Mouse (Mus musculus): ENCODE results near the gene Nkiras2. TPM values are rescaled to one million over a fixed set of nuclear protein-coding genes. Genes with fewer than 3 reads are reported as not detected.
A peak's percentile ranks its signal among the peaks of the same experiment; 100 is the strongest.

Nkiras2 gene
- polyA plus RNA-seq, 1 experiment from 2014 or later = 67.4 TPM

GRCm38 (mm10) chr11:100622714-100623113, 3.7 kb downstream of the Nkiras2 start:
- H3K9me3 ChIP-seq = no peaks in the 10 kb centered on the region
- under 1% methylated on average over 24 of the region's 24 CpGs for WGBS
- H3K27ac ChIP-seq = peak overlapping the region; percentile 92
- H3K27me3 ChIP-seq (ENCODE audit: insufficient read depth, poor library complexity, severe bottlenecking) = no peaks in the 10 kb centered on the region
- peaks cover 41% of the 10 kb centered on the region for H3K4me1 ChIP-seq
- H3K36me3 ChIP-seq = peaks cover 25% of the 10 kb centered on the region
- peak overlapping the region; percentile 82 for H3K4me3 ChIP-seq
- peak; percentile 98 for DNase-seq (ENCODE audit: low spot score)

GRCm38 (mm10) chr11:100623867-100624266, 4.8 kb downstream of the Nkiras2 start:
- Histone ChIP-seq H3K4me3 (peak overlapping the region; percentile 82), H3K36me3 (peaks cover 25% of the 10 kb centered on the region), H3K27ac (peak overlapping the region; percentile 2; the same call in 1 of the 2 replicates), H3K27me3 (ENCODE audit: insufficient read depth, poor library complexity, severe bottlenecking) (peaks cover 5% of the 10 kb centered on the region; the same call in 1 of the 2 replicates), H3K4me1 (peaks cover 36% of the 10 kb centered on the region), H3K9me3 (no peaks in the 10 kb centered on the region)
- 53% methylated on average over 5 of the region's 5 CpGs for WGBS
- no peak for DNase-seq (ENCODE audit: low spot score)

- H3K4me3 ChIP-seq = no peak overlapping the region
- peaks cover 31% of the 10 kb centered on the region for H3K4me1 ChIP-seq
- DNase-seq (ENCODE audit: low spot score) = no peak
- no peak overlapping the region for H3K27ac ChIP-seq
- H3K9me3 ChIP-seq = no peaks in the 10 kb centered on the region
- WGBS = 89% methylated on average over 23 of the region's 23 CpGs
- peaks cover 25% of the 10 kb centered on the region for H3K36me3 ChIP-seq
- H3K27me3 ChIP-seq (ENCODE audit: insufficient read depth, poor library complexity, severe bottlenecking) = peaks cover 23% of the 10 kb centered on the region; the same call in 1 of the 2 replicates
Observed at GRCm38 (mm10) chr11:100625754-100626700, 7.0 kb downstream of the Nkiras2 start.

GRCm38 (mm10) chr11:100626701-100627195, 7.7 kb downstream of the Nkiras2 start:
- H3K27ac ChIP-seq = no peak overlapping the region
- H3K4me3 ChIP-seq = no peak overlapping the region
- H3K4me1 ChIP-seq = peaks cover 31% of the 10 kb centered on the region
- peak; percentile 87 for DNase-seq (ENCODE audit: low spot score)
- 18% methylated on average over 9 of the region's 9 CpGs for WGBS
- H3K27me3 ChIP-seq (ENCODE audit: insufficient read depth, poor library complexity, severe bottlenecking) = peaks cover 23% of the 10 kb centered on the region; the same call in 1 of the 2 replicates
- peaks cover 25% of the 10 kb centered on the region for H3K36me3 ChIP-seq
- H3K9me3 ChIP-seq = no peaks in the 10 kb centered on the region

GRCm38 (mm10) chr11:100628056-100628455, 9.0 kb downstream of the Nkiras2 start:
- 85% methylated on average over 5 of the region's 5 CpGs for WGBS
- DNase-seq (ENCODE audit: low spot score) = no peak
- Histone ChIP-seq H3K36me3 (peaks cover 25% of the 10 kb centered on the region), H3K4me1 (peaks cover 26% of the 10 kb centered on the region), H3K4me3 (no peak overlapping the region), H3K27ac (no peak overlapping the region), H3K27me3 (ENCODE audit: insufficient read depth, poor library complexity, severe bottlenecking) (peaks cover 32% of the 10 kb centered on the region; the same call in 1 of the 2 replicates), H3K9me3 (no peaks in the 10 kb centered on the region)

GRCm38 (mm10) chr11:100628862-100629352, 9.9 kb downstream of the Nkiras2 start:
- H3K9me3 ChIP-seq = no peaks in the 10 kb centered on the region
- H3K4me3 ChIP-seq = no peak overlapping the region
- H3K27me3 ChIP-seq (ENCODE audit: insufficient read depth, poor library complexity, severe bottlenecking) = peaks cover 40% of the 10 kb centered on the region; the same call in 1 of the 2 replicates
- 63% methylated on average over 13 of the region's 13 CpGs for WGBS
- no peak overlapping the region for H3K27ac ChIP-seq
- DNase-seq (ENCODE audit: low spot score) = peak; percentile 71
- H3K4me1 ChIP-seq = peaks cover 20% of the 10 kb centered on the region
- H3K36me3 ChIP-seq = peaks cover 25% of the 10 kb centered on the region

DNA sequence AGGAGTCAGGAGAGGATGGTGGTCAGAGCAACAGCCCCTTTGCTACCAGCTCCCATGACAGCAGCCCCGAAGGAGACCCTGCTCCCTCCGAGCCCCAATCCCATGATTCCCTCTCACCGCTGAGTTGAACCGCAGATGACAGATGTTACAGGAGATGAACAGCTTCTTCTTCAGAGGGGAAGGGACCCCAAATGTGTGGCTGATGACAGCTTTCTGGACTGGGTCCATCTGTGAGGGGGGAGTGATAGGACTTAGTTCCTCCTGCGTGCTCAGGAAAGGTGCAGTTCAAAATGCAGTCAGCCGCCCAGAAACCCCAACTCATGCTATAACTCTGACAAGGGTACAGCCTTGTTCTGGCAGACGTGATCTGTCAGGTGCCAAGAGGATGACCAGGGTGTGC, 15.5 kb downstream of the Nkiras2 start:
- H3K27ac ChIP-seq = no peak overlapping the region
- H3K4me1 ChIP-seq = no peaks in the 10 kb centered on the region
- H3K9me3 ChIP-seq = no peaks in the 10 kb centered on the region
- H3K36me3 ChIP-seq = no peaks in the 10 kb centered on the region
- WGBS = 67% methylated on average over 7 of the region's 7 CpGs
- peaks cover 60% of the 10 kb centered on the region for H3K27me3 ChIP-seq (ENCODE audit: insufficient read depth, poor library complexity, severe bottlenecking)
- H3K4me3 ChIP-seq = no peak overlapping the region
- no peak for DNase-seq (ENCODE audit: low spot score)

DNA sequence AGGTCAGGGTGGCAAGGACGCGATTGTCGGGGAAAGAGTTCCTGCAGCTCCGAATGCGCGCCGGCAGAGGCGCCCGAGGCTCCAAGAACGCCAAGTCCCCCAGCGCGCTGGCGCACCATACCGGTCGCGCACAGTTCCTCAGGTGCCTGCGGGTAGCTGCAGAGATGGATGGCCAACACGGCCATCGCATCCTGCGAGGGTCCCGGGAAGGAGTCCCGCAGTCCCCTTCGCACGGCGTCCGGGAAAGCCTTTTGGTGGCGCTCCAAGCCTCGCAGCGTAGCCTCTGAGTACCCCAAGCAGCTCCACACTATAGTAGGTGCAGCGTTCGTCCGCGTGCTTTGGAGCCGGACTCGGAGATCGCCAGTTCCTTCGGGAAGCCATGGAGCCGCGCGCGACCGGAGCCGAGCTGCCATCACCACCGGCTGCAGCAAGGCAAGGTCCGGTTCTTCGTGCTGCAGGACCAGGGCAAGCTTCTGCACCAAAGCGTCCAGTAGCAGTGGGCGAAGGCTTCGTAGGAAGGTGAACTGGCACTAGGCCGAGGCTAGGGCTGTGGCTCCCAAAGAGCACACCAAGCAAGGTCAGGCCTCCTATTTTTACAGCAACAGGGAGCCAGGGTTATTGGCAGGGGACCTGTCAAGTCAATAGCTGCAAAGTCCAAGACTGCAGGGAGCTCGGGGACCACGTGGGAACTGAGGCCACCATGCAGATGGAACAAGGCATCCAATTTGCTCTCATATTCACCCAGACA, 21.3 kb downstream of the Nkiras2 start:
- H3K4me1 ChIP-seq = peaks cover 10% of the 10 kb centered on the region
- DNase-seq (ENCODE audit: low spot score) = no peak
- H3K27me3 ChIP-seq (ENCODE audit: insufficient read depth, poor library complexity, severe bottlenecking) = peaks cover 79% of the 10 kb centered on the region
- peak overlapping the region; percentile 58 for H3K4me3 ChIP-seq
- no peaks in the 10 kb centered on the region for H3K36me3 ChIP-seq
- 8% methylated on average over 52 of the region's 52 CpGs for WGBS
- no peaks in the 10 kb centered on the region for H3K9me3 ChIP-seq
- H3K27ac ChIP-seq = peak overlapping the region; percentile 73; the same call in 1 of the 2 replicates

- Histone ChIP-seq H3K9me3 (no peaks in the 10 kb centered on the region), H3K4me1 (peaks cover 10% of the 10 kb centered on the region), H3K27ac (no peak overlapping the region), H3K36me3 (no peaks in the 10 kb centered on the region), H3K4me3 (no peak overlapping the region), H3K27me3 (ENCODE audit: insufficient read depth, poor library complexity, severe bottlenecking) (peaks cover 74% of the 10 kb centered on the region)
- WGBS = 72% methylated on average over 15 of the region's 15 CpGs
- no peak for DNase-seq (ENCODE audit: low spot score)
Observed at GRCm38 (mm10) chr11:100643612-100644575, 24.9 kb downstream of the Nkiras2 start.

GRCm38 (mm10) chr11:100646265-100646664, 27.2 kb downstream of the Nkiras2 start:
- whole genome bisulfite sequencing = 4% methylated on average over 1 of the region's 1 CpGs
- H3K36me3 ChIP-seq = no peaks in the 10 kb centered on the region
- peaks cover 74% of the 10 kb centered on the region for H3K27me3 ChIP-seq (ENCODE audit: insufficient read depth, poor library complexity, severe bottlenecking)
- H3K9me3 ChIP-seq = no peaks in the 10 kb centered on the region
- H3K4me3 ChIP-seq = no peak overlapping the region
- no peak overlapping the region for H3K27ac ChIP-seq
- peak; percentile 84 for DNase-seq (ENCODE audit: low spot score)
- peaks cover 12% of the 10 kb centered on the region; the same call in 1 of the 2 replicates for H3K4me1 ChIP-seq

DNA sequence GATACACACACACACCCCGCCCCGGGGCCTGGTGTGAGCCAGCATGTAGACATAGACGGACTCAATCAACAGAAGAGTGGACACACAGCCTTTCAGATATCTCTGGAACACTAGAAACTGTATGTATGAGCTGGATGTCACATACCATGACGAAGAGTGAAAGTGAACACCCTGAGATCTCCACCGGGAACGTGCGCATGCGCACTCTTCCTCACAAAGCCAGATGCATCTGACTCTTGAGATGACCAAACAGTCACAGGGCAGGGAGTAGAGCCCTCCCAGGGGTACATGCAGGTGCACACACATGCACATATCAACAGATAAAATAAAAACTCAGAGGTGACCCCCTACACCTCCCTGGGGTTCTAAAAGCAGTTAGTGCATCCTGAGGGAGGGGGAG, 29.4 kb downstream of the Nkiras2 start:
- Histone ChIP-seq H3K9me3 (no peaks in the 10 kb centered on the region), H3K4me1 (peaks cover 20% of the 10 kb centered on the region; the same call in 1 of the 2 replicates), H3K4me3 (no peak overlapping the region), H3K27me3 (ENCODE audit: insufficient read depth, poor library complexity, severe bottlenecking) (peaks cover 67% of the 10 kb centered on the region), H3K27ac (no peak overlapping the region), H3K36me3 (no peaks in the 10 kb centered on the region)
- 86% methylated on average over 8 of the region's 8 CpGs for WGBS
- no peak for DNase-seq (ENCODE audit: low spot score)

GRCm38 (mm10) chr11:100651205-100651604, 32.2 kb downstream of the Nkiras2 start:
- 10% methylated on average over 8 of the region's 8 CpGs for WGBS

More at GRCm38 (mm10) chr11:100651205-100651604, 32.2 kb downstream of the Nkiras2 start:
- Histone ChIP-seq H3K4me3 (peak overlapping the region; percentile 5; the same call in 1 of the 2 replicates), H3K4me1 (peaks cover 23% of the 10 kb centered on the region), H3K27me3 (ENCODE audit: insufficient read depth, poor library complexity, severe bottlenecking) (peaks cover 56% of the 10 kb centered on the region), H3K27ac (no peak overlapping the region), H3K9me3 (no peaks in the 10 kb centered on the region), H3K36me3 (no peaks in the 10 kb centered on the region)
- DNase-seq (ENCODE audit: low spot score) = no peak
